Mouse (Mus musculus) heart, adult 2 months (tissue): Measurements from ENCODE around the gene Tmem102.

ENCODE experiments used
- CTCF ChIP-seq: fragments of 200-600 bp; IDR thresholded peaks from 2 replicates; pipeline ENCODE4 v1.8.1; 2022; ENCODE audit warnings: antibody characterized with exemption, mild to moderate bottlenecking, moderate library complexity
- POLR2A ChIP-seq: fragments of 200-500 bp; IDR thresholded peaks from 2 replicates; pipeline ENCODE4 v1.6.1; 2011; ENCODE audit warnings: mild to moderate bottlenecking, low read depth, low read length, control low read depth; ENCODE audit not compliant: insufficient read depth

DNA sequence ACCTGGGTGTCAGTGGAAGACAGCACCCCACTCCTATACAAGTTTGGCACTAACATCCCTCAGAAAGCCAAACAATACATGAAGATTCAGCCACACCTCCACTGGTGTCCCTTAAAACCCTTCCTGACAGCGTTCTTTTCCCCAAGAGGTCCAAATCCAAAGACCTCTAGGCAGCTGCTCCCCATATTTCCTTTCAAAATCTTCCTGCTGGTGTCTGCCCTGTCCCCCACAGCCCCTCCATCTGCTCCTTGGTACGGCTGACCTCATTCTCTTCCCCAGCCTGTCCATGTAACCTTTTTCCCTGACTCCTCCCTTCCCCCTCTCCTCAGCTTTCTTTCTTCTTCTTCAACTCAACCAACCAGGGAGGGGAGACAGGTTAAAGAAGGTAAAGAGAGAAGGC lies 18.0 kb upstream of the Tmem102 start:
- TF ChIP-seq CTCF (no peak), POLR2A (no peak)
